Mouse (Mus musculus) midbrain, embryonic 13.5 days (tissue): ENCODE data around the gene Mia2. TPM values are rescaled to one million over a fixed set of nuclear protein-coding genes. Genes with fewer than 3 reads are reported as not detected.
A peak's percentile ranks its signal among the peaks of the same experiment; 100 is the strongest.
"Not testable (repeated sequence)": the region's sequence is repeated elsewhere in the genome, so short reads cannot be mapped to it uniquely, and the experiment has no call there.

Source experiments
- ATAC-seq: fragments of 200-750 bp; cut with Nextera tagmentation; 2 replicates; pipeline ENCODE4 v1.8.0; 2017; ENCODE audit warnings: mild to moderate bottlenecking, moderate TSS enrichment, moderate library complexity
- H3K27ac ChIP-seq: fragments of 300-500 bp; sonication (generic); 2 replicates; pipeline ENCODE4 v1.5.1; 2015; ENCODE audit warnings: inconsistent platforms, mild to moderate bottlenecking, moderate library complexity
- H3K27me3 ChIP-seq: fragments of 300-500 bp; sonication (generic); 2 replicates; pipeline ENCODE4 v1.6.1; 2015; ENCODE audit warnings: mild to moderate bottlenecking, inconsistent platforms
- H3K36me3 ChIP-seq: fragments of 300-500 bp; sonication (generic); 2 replicates; pipeline ENCODE4 v1.6.1; 2015; ENCODE audit warnings: mild to moderate bottlenecking, inconsistent platforms
- H3K4me1 ChIP-seq: fragments of 300-500 bp; sonication (generic); replicated peaks from 2 replicates; pipeline ENCODE4 v1.6.1; 2015; ENCODE audit warnings: inconsistent platforms
- H3K4me2 ChIP-seq: fragments of 300-500 bp; sonication (generic); replicated peaks from 2 replicates; pipeline ENCODE4 v1.6.1; 2015; ENCODE audit warnings: moderate library complexity, mild to moderate bottlenecking, inconsistent platforms
- H3K4me3 ChIP-seq: fragments of 300-500 bp; sonication (generic); replicated peaks from 2 replicates; pipeline ENCODE4 v1.5.1; 2015; ENCODE audit warnings: mild to moderate bottlenecking, inconsistent platforms
- H3K9ac ChIP-seq: fragments of 300-500 bp; sonication (generic); replicated peaks from 2 replicates; pipeline ENCODE4 v1.6.1; 2015; ENCODE audit warnings: mild to moderate bottlenecking, inconsistent platforms
- H3K9me3 ChIP-seq: fragments of 300-500 bp; sonication (generic); 2 replicates; pipeline ENCODE4 v1.6.1; 2016; ENCODE audit warnings: mild to moderate bottlenecking, inconsistent platforms
- WGBS: fragments of 180-500 bp; shearing (Covaris S2); methylation state at CpG from one replicate; pipeline ENCODE4 v1.1.7; 2015; 5-methylcytosine and 5-hydroxymethylcytosine counted together
- polyA plus RNA-seq: library from polyadenylated mRNA; unstranded; fragments of >200 nt; fragmentation: Nextera tagmentation; extraction: Ambion mirVana; gene quantifications from 2 replicates; pipeline ENCODE4 v1.2.1, GENCODE M21; 2015

Gene Mia2
- polyA plus RNA-seq: 38.4 and 40.0 TPM in 2 replicates

GRCm38 (mm10) chr12:59095104-59096025 lies at the start of gene Mia2:
Mia2 (plus strand) TSS chr12:59095799.
- Histone ChIP-seq H3K27me3 (no peaks in the 10 kb centered on the region), H3K36me3 (no peaks in the 10 kb centered on the region), H3K4me2 (no peak within 1 kb of the TSS), H3K9ac (no peak within 1 kb of the TSS), H3K9me3 (no peaks in the 10 kb centered on the region), H3K4me1 (no peaks in the 10 kb centered on the region), H3K4me3 (no peak within 1 kb of the TSS), H3K27ac (no peak within 1 kb of the TSS)
- 87% methylated on average over 19 of the region's 19 CpGs for WGBS
- no peak for ATAC-seq

GRCm38 (mm10) chr12:59052470-59052869 lies 43.1 kb upstream of the Mia2 start:
- peaks cover 47% of the 10 kb centered on the region for H3K36me3 ChIP-seq
- no peak overlapping the region for H3K27ac ChIP-seq
- H3K4me1 ChIP-seq: 0 out of 2 replicates have a peak, but pooled peaks cover 3% of the 10 kb centered on the region
- H3K4me3 ChIP-seq: no peak overlapping the region
- no peaks in the 10 kb centered on the region for H3K27me3 ChIP-seq
- 99% methylated on average over 3 of the region's 3 CpGs for WGBS
- H3K4me2 ChIP-seq: no peak overlapping the region
- no peaks in the 10 kb centered on the region for H3K9me3 ChIP-seq
- ATAC-seq: no peak
- H3K9ac ChIP-seq: no peak overlapping the region

- Histone ChIP-seq H3K4me3 (no peak overlapping the region), H3K27me3 (no peaks in the 10 kb centered on the region), H3K27ac (no peak overlapping the region), H3K4me1 (peaks cover 7% of the 10 kb centered on the region; the same call in 1 of the 2 replicates), H3K36me3 (peaks cover 48% of the 10 kb centered on the region), H3K4me2 (no peak overlapping the region), H3K9ac (no peak overlapping the region), H3K9me3 (no peaks in the 10 kb centered on the region)
- WGBS: 90% methylated on average over 5 of the region's 5 CpGs
- ATAC-seq: no peak
Measured at GRCm38 (mm10) chr12:59053166-59053565, 42.4 kb upstream of the Mia2 start.

GRCm38 (mm10) chr12:59053976-59054375 lies 41.6 kb upstream of the Mia2 start:
- Histone ChIP-seq H3K4me3 (no peak overlapping the region), H3K27me3 (no peaks in the 10 kb centered on the region), H3K36me3 (peaks cover 48% of the 10 kb centered on the region), H3K4me1 (peaks cover 16% of the 10 kb centered on the region), H3K4me2 (no peak overlapping the region), H3K9ac (no peak overlapping the region), H3K9me3 (no peaks in the 10 kb centered on the region), H3K27ac (no peak overlapping the region)
- ATAC-seq: no peak

- no peak overlapping the region for H3K4me2 ChIP-seq
- H3K27me3 ChIP-seq: no peaks in the 10 kb centered on the region
- peaks cover 46% of the 10 kb centered on the region for H3K36me3 ChIP-seq
- WGBS: 91% methylated on average over 4 of the region's 4 CpGs
- no peak for ATAC-seq
- peaks cover 29% of the 10 kb centered on the region for H3K4me1 ChIP-seq
- no peaks in the 10 kb centered on the region for H3K9me3 ChIP-seq
- no peak overlapping the region for H3K4me3 ChIP-seq
- H3K9ac ChIP-seq: no peak overlapping the region
- no peak overlapping the region for H3K27ac ChIP-seq
Measured at GRCm38 (mm10) chr12:59055196-59055850, 40.3 kb upstream of the Mia2 start.

GRCm38 (mm10) chr12:59056222-59056621 lies 39.4 kb upstream of the Mia2 start:
- 98% methylated on average over 11 of the region's 11 CpGs for WGBS
- H3K27ac ChIP-seq: no peak overlapping the region
- H3K36me3 ChIP-seq: peaks cover 46% of the 10 kb centered on the region
- H3K4me1 ChIP-seq: peaks cover 33% of the 10 kb centered on the region
- H3K27me3 ChIP-seq: no peaks in the 10 kb centered on the region
- H3K9ac ChIP-seq: no peak overlapping the region
- H3K9me3 ChIP-seq: no peaks in the 10 kb centered on the region
- no peak for ATAC-seq
- H3K4me2 ChIP-seq: no peak overlapping the region
- H3K4me3 ChIP-seq: no peak overlapping the region

GRCm38 (mm10) chr12:59058242-59058641 lies 37.4 kb upstream of the Mia2 start:
- ATAC-seq, H3K4me2 ChIP-seq, H3K9ac ChIP-seq, H3K27me3 ChIP-seq, H3K4me3 ChIP-seq, H3K9me3 ChIP-seq, H3K27ac ChIP-seq: not testable (repeated sequence)
- Histone ChIP-seq H3K36me3 (peaks cover 39% of the 10 kb centered on the region), H3K4me1 (peaks cover 33% of the 10 kb centered on the region)
- WGBS: 88% methylated on average over 5 of the region's 5 CpGs

GRCm38 (mm10) chr12:59060322-59060721 lies 35.3 kb upstream of the Mia2 start:
- 75% methylated on average over 4 of the region's 4 CpGs for WGBS
- peaks cover 30% of the 10 kb centered on the region for H3K36me3 ChIP-seq
- peaks cover 33% of the 10 kb centered on the region for H3K4me1 ChIP-seq
- ATAC-seq: no peak
- no peaks in the 10 kb centered on the region for H3K9me3 ChIP-seq
- peak overlapping the region; percentile 82 for H3K4me2 ChIP-seq
- no peaks in the 10 kb centered on the region for H3K27me3 ChIP-seq
- peak overlapping the region; percentile 85 for H3K9ac ChIP-seq
- peak overlapping the region; percentile 95 for H3K27ac ChIP-seq
- peak overlapping the region; percentile 78 for H3K4me3 ChIP-seq

GRCm38 (mm10) chr12:59060993-59061595 lies 34.5 kb upstream of the Mia2 start, which contains the start of gene Trappc6b:
Trappc6b (minus strand) TSS chr12:59061472.
- Histone ChIP-seq H3K27ac (peak within 1 kb of the TSS; percentile 95), H3K4me3 (peak within 1 kb of the TSS; percentile 78), H3K9me3 (no peaks in the 10 kb centered on the region), H3K27me3 (no peaks in the 10 kb centered on the region), H3K4me2 (peak within 1 kb of the TSS; percentile 82), H3K36me3 (peaks cover 23% of the 10 kb centered on the region), H3K4me1 (peaks cover 36% of the 10 kb centered on the region), H3K9ac (peak within 1 kb of the TSS; percentile 85)
- ATAC-seq: peak; percentile 99
- under 1% methylated on average over 48 of the region's 49 CpGs for WGBS

- 82% methylated on average over 8 of the region's 8 CpGs for WGBS
- peaks cover 17% of the 10 kb centered on the region for H3K36me3 ChIP-seq
- no peak overlapping the region for H3K9ac ChIP-seq
Measured at GRCm38 (mm10) chr12:59064837-59065236, 30.8 kb upstream of the Mia2 start.

GRCm38 (mm10) chr12:59065776-59066175 lies 29.8 kb upstream of the Mia2 start:
- WGBS: 76% methylated on average over 3 of the region's 3 CpGs
- ATAC-seq: no peak
- peak overlapping the region; percentile 90 for H3K27ac ChIP-seq
- H3K9me3 ChIP-seq: no peaks in the 10 kb centered on the region
- H3K27me3 ChIP-seq: no peaks in the 10 kb centered on the region
- peaks cover 14% of the 10 kb centered on the region for H3K4me1 ChIP-seq
- H3K9ac ChIP-seq: no peak overlapping the region
- H3K36me3 ChIP-seq: peaks cover 26% of the 10 kb centered on the region
- H3K4me2 ChIP-seq: peak overlapping the region; percentile 61
- H3K4me3 ChIP-seq: peak overlapping the region; percentile 100

More at GRCm38 (mm10) chr12:59064837-59065236, 30.8 kb upstream of the Mia2 start:
- peaks cover 23% of the 10 kb centered on the region for H3K4me1 ChIP-seq
- H3K4me2 ChIP-seq: no peak overlapping the region
- no peaks in the 10 kb centered on the region for H3K27me3 ChIP-seq
- no peaks in the 10 kb centered on the region for H3K9me3 ChIP-seq
- no peak for ATAC-seq
- H3K27ac ChIP-seq: no peak overlapping the region
- no peak overlapping the region for H3K4me3 ChIP-seq
